Mouse (Mus musculus) gastrocnemius, adult 2 months (tissue): ENCODE measurements around the gene Ice1. TPM values are rescaled to one million over a fixed set of nuclear protein-coding genes. Genes with fewer than 3 reads are reported as not detected.
A peak's percentile ranks its signal among the peaks of the same experiment; 100 is the strongest.

ENCODE experiments used
- DNase-seq: peaks from one replicate; pipeline ENCODE4 v3.0.0; 2022
- H3K27ac ChIP-seq: fragments of 200-600 bp; 2 replicates; pipeline ENCODE4 v1.8.1; 2022; ENCODE audit warnings: mild to moderate bottlenecking
- H3K4me3 ChIP-seq: fragments of 200-600 bp; 2 replicates; pipeline ENCODE4 v1.8.1; 2022; ENCODE audit warnings: mild to moderate bottlenecking, moderate library complexity
- CTCF ChIP-seq: fragments of 200-600 bp; IDR thresholded peaks from 2 replicates; pipeline ENCODE4 v1.8.1; 2022; ENCODE audit warnings: antibody characterized with exemption, mild to moderate bottlenecking, moderate library complexity
- intact Hi-C: fragments of 180-260 bp; cut with DNase I; formaldehyde crosslinking; loops from one replicate; pipeline ENCODE4 v1.15.1; 2025
- long read RNA-seq, 2 experiments: library from polyadenylated mRNA; stranded (forward); transcript quantifications; one replicate each; pipeline ENCODE4 v2.0.0; 2021
- total RNA-seq, 2 experiments: library from RNA; stranded (reverse); gene quantifications; 2 replicates each; pipeline ENCODE4 v1.2.3; 2021

Gene Ice1
- 10 to 100 TPM; 17.1 to 22.8 TPM for total RNA-seq
- long read RNA-seq, experiment 1, full-length matches to known transcripts, result 9 of 19 reads
- long read RNA-seq, experiment 1, partial matches to known transcripts, result 8 of 19 reads
- long read RNA-seq, experiment 1, other reads (novel, unspliced or antisense), result 2 of 19 reads
- long read RNA-seq, experiment 2, full-length matches to known transcripts, result 5 of 12 reads
- long read RNA-seq, experiment 2, partial matches to known transcripts, result 5 of 12 reads
- long read RNA-seq, experiment 2, other reads (novel, unspliced or antisense), result 2 of 12 reads

DNA sequence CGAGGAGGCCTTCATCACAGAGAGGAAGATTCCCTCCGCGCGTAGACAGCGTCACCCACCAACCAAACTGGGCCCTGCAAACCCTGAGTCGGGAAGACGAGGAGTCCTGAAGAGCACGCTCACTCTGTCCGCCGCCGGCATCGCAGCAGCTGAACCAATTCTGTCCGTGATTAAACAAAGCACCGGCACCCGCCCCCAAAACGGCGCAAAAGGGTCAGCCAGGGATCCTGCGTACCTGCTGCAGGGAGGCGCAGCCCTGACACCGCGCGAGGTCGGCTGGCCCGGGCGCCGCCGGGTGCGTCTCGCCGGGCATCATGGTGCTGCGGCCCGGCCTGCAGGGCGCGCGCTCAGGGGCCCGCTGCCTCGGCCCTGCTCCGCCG, at the start of gene Ice1:
Ice1 (minus strand) TSS at position 353 of the 380 bp plus-strand sequence.
- intact Hi-C loops, result loop anchor here (2.0 to 5.0 kb wide), 2 partner anchors 26 to 45 kb away; no protein-coding TSS in a partner anchor
- H3K27ac ChIP-seq, result peak within 1 kb of the TSS; percentile 97
- H3K4me3 ChIP-seq, result peak within 1 kb of the TSS; percentile 93
- TF ChIP-seq CTCF, result no peak
- DNase-seq, result no peak

DNA sequence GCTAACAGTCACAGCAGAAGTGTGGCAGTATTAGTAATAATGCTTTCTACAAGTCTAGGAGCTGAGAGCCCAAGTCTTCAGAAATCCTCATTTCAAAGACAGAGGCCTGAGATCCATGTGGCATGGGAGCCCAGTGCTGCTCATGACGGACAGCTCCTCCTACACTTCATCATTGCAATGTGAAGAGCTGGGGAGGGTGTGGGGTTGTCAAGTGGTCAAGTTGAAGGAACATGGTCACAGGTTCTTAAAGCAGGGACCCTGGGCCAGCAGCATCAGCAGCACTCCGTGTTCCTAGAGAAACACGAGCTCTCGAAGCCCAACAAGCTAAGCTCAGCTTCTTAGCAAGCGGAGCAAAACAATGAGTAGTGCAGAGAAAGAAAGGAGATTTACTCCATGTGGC, 48.4 kb upstream of the Ice1 start:
- intact Hi-C loops, result no loop called here

DNA sequence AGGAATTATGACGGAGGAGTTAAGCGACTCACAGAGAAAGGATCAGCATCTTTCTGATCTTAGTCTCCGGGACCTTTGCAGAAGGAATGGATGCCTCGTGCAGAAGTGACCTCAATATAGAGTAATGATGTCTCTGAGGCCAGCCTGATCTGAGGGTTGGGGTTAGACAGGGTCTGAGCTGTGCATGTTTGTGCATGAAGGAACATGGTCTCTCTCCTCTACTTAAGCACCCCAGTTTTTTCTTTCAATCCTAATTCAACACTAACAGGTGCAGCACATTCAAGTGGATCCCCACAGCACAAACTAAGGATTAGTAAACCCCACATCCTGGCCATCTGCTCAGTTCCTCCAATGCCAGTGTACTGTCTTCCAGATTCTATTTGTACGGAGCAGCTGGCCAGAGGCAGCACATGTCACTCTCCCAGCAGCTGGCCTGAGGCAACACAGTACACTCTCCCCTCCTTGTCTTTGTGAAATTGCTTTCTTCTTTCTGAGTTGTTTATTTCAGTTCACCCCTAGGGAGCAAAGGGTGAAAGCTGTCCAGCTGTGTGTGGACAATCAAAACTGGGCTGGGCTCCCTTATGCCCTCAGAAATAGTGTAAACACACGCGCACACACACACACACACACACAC, 47.7 kb upstream of the Ice1 start:
- intact Hi-C loops, result no loop called here
- no peak for TF ChIP-seq CTCF
- DNase-seq, result peak; percentile 37
- no peak overlapping the region for H3K27ac ChIP-seq
- no peak overlapping the region for H3K4me3 ChIP-seq

More for the DNA sequence above, 48.4 kb upstream of the Ice1 start:
- no peak for TF ChIP-seq CTCF
- no peak overlapping the region for H3K27ac ChIP-seq
- H3K4me3 ChIP-seq, result no peak overlapping the region
- no peak for DNase-seq

DNA sequence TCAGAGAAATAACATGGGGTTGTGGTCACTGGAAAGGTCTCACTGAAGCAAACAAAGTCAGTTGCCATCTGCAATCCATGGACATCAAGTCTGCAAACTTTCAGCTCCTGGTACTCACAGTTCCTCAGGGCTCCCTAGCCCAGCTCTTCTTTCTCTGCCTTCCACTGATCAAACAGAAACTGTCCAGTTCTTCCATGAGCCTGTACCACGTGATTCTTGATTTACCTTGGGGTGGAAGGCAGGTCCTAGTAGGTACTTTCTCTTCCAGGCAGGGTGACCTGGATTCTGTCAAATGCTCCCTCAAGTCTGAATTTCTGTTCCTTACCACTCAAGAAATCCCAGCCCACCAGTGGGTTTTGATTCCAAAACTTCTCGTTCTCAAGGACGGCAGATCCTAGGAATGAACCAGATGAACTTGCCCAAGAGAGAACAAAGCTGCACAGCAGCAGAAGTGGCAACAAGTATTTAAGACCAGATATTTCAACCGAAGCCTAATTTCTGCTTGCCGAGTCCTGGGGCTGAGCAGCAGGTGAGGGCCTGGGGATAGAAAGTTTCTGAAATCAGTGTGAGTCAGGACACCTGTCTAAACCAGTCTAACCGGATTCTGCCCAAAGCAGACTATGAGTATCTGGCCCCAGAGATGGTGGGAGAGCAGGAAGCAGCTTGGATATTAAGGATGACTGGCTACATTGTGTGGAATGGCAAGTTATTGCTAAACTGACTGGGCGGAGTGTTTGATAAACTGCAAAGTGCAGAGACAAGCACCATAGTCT, 44.2 kb upstream of the Ice1 start:
- intact Hi-C loops, result no loop called here
- DNase-seq, result no peak
- H3K4me3 ChIP-seq, result no peak overlapping the region
- H3K27ac ChIP-seq, result no peak overlapping the region
- no peak for TF ChIP-seq CTCF

DNA sequence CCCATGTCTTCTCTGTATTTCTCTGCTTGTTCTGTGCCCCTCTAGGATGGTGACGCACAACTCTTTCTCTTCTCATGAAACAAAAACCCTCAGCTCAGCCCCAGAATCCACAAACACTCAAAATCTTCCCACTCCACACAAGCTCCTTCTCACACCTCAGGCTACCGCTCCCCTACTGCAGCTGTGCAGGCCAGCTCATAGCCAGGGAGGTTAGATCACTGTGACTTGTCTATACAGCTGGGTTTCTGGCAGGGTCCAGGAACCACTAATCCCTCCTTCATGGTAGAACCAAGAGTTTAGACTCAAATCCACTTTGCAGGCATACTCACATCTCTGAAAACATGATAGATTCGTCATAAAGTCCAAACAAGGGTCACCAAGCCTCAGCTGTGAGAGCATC, 42.9 kb upstream of the Ice1 start:
- H3K27ac ChIP-seq, result no peak overlapping the region
- intact Hi-C loops, result no loop called here
- DNase-seq, result no peak
- TF ChIP-seq CTCF, result no peak
- H3K4me3 ChIP-seq, result no peak overlapping the region

DNA sequence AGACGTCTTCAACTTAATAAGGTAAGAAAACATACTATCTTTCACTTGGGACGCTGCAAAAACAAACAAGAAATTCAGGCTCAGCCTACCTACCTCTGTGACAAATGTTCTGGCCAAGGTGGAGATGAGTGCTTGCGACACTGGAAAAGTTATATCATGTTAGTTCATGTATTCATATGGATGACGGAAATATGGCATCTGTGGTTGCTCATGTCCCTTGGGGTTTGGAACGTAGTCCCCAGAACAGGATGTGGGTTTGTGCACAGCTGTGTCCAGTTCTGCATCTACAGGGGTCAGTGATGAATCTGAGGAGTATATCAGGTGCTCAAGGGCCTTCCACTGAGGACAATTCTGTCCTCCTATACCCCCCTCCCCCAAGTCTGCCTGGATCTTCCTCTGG, 40.3 kb upstream of the Ice1 start:
- intact Hi-C loops, result no loop called here
- TF ChIP-seq CTCF, result no peak
- Histone ChIP-seq H3K4me3 (no peak overlapping the region), H3K27ac (no peak overlapping the region)
- DNase-seq, result no peak

DNA sequence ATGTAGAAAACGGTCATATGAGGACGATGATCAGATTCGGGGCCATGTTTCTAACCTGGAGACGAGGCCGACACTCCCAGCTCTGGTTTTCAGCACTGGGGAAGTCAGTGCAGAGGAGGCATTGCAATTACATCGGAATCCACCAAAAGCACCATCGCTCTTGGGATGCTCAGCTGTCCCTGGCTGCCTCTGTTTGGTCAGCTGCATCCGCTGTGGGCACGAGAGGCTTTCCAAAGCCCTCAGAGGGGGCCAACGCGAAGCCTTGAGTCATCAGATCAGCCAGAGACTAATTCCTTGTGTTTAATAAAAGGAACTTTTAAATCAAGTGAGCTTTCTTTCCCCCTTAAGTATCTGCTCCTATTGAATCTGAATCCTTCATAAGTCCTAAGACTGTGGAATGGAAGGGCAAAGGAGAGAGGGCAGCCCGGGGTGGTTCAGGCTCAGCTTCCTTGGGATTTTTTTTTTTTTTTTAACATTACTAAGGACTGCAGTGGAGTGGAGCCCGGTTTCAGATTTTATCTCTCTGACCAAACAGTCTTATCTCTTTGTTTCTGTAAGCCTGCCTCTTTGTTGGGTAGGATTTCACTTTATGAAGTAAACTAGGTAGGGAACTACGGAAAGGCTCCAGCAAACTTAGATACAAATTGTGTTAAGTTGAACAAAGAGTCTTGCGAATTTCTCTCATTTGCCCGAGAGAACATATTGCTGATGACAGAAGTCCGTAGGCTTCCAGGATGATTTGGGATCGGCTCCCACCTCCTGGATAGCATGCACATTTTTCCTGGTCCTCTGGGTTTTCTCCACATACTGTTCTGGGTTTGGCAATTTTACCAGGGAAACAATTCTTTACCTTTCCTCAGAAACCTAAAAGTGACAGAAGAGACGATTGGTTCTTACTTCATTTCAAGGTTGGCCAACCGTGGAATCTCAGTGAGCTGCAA, 39.1 kb upstream of the Ice1 start:
- H3K4me3 ChIP-seq, result no peak overlapping the region
- intact Hi-C loops, result no loop called here
- no peak overlapping the region for H3K27ac ChIP-seq
- no peak for TF ChIP-seq CTCF
- DNase-seq, result peak; percentile 18

DNA sequence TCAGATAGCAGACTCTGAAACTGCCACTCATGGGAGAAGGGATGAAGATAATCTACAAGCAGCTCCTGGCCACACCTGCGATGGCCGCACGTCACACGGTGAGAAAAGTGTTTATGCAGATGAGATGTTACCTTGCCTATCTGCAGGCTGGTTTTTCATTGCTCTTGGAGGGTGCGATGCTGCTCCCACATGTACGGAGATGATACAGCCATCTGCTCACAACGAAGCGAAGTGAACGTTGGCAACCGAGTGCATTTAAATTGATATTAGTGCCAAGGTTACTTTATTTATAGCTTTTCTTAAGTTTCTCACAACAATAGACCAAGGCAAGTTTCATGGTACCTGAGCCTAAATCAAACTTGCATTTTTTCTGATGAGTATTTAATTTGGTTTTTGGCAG, 37.6 kb upstream of the Ice1 start:
- no peak for TF ChIP-seq CTCF
- Histone ChIP-seq H3K27ac (no peak overlapping the region), H3K4me3 (no peak overlapping the region)
- intact Hi-C loops, result no loop called here
- no peak for DNase-seq

DNA sequence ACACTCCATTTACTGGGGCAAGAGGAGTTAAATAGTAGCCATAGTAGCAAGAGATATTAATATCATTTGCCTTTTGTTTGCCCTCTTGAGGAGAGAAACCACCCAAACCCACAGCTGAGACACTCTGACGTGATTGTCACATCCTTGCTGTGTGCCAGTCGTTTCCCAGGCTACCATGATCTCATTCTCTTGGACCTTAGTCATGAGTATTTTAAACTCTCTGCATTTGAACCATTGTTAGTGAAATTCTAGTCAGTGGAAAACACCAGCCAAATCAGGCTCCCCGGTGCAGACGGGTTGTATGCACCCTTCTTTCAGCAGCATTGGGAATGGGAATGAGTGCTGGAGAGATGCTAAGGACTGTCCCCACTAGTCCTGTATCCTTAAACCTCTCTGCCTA, 32.6 kb upstream of the Ice1 start:
- no peak for TF ChIP-seq CTCF
- DNase-seq, result no peak
- H3K27ac ChIP-seq, result no peak overlapping the region
- intact Hi-C loops, result no loop called here
- no peak overlapping the region for H3K4me3 ChIP-seq

DNA sequence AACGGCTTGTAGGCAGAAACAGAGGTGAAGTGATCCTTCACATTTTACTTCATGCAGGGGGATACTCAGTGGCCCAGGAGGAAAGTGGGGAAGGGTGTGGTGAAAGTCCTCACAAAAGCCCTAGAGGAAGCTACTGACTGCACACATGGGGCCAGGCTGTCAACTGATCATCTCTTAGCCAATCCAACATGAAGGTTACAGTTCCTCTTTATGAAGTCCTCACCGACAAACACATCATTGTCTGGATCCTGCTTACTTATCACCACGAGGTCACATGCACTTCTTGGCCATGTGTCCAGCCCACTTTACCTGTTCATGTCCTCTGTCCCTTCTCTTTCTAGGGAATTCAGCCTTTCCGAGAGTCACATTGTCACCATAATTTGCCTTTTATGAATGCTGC, 22.3 kb upstream of the Ice1 start:
- Histone ChIP-seq H3K27ac (no peak overlapping the region), H3K4me3 (no peak overlapping the region)
- TF ChIP-seq CTCF, result no peak
- DNase-seq, result no peak
- intact Hi-C loops, result no loop called here

DNA sequence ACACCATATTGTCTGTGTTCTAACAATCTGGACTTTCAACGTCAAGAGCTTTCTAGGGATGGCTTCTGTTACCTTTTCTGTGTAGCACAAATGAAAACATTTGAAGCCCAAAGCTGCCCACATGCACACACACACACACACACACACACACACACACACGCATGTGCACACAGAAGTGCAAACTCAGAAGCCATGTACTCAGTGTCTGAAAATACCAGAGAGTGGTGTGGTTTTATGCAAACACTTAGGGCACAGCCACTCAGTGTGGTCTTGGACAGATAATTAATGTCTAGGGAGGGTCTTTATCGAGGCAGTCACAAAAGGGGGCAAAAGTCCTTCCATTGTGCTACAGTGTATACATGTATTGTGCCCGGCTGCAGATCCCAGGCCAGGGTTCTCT, 19.3 kb upstream of the Ice1 start:
- DNase-seq, result no peak
- intact Hi-C loops, result no loop called here
- no peak overlapping the region for H3K27ac ChIP-seq

DNA sequence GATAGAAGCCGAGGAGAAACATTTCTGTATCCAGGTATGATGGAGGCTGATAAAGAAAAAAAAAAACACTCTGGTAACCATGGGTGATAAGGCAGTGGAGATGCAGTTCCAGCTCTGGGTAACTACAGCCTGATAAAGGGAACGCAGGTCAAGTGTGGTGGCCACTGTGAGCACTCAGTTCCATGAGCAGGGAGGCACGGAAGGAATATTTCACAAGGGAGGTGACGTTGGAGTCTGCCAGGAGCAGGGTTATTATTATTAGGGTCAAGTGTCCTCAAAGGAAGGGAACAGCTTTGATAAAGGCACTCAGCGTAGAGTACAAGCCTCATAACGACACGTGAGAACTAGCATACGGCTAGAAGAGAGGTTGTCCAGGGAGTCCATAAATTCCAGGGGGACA, 18.9 kb upstream of the Ice1 start:
- DNase-seq, result no peak
- Histone ChIP-seq H3K4me3 (no peak overlapping the region), H3K27ac (no peak overlapping the region)
- intact Hi-C loops, result no loop called here
- no peak for TF ChIP-seq CTCF

More for the DNA sequence above, 19.3 kb upstream of the Ice1 start:
- no peak overlapping the region for H3K4me3 ChIP-seq
- TF ChIP-seq CTCF, result no peak
